Comparison of ENCODE assay signal across 8 mouse cellular contexts in the genomic region with DNA sequence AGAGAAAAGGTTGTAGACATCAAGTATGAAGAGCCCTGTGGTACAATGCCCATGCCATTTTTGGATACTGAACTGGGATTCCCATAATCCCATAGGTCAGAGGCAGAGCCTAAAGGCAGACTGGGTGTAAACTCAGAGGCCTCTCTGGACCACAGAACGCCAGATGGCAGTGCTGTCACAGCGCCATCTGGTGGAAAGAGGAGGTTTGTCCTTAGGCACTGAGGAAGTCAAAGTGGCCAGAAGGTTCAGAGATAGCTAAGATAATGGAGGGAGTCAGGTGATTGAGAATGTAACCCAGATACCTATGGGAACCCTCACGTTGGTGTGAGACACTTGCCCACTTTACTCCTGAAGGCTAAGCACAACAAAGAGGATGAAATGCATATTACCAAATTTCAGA. TPM values are rescaled to one million over a fixed set of nuclear protein-coding genes. Genes with fewer than 3 reads are reported as not detected.
DNase-seq lines count a peak whose midpoint lies in the region; ATAC-seq and TF ChIP-seq lines count a peak whose summit lies in the region.

No protein-coding gene starts in this region.

- H3K4me1 ChIP-seq in CH12.LX (ENCODE audit: control insufficient read depth in 1 of 2, insufficient read depth in 2 of 2) = peaks cover 2 to 39% of the 10 kb centered on the region in 2 experiments; a peak in 3 of 4 replicates
- H3K4me1 ChIP-seq in intestine, embryonic 16.5 days (ENCODE audit: control insufficient read depth, insufficient read depth, low read length) = no peaks in the 10 kb centered on the region
- peaks cover 0 to 5% of the 10 kb centered on the region in 2 experiments; a peak in 2 of 4 replicates for H3K4me1 ChIP-seq in liver, embryonic 14.5 days (replicated peaks; ENCODE audit: control insufficient read depth in 2 of 2, insufficient read depth in 2 of 2, low read length in 1 of 2)
- H3K4me1 ChIP-seq in olfactory bulb, adult 2 months (ENCODE audit: control insufficient read depth, insufficient read depth, low read length) = peaks cover 2% of the 10 kb centered on the region; the same call in 1 of the 2 replicates

- in situ Hi-C loops in CH12.LX (cut with MboI; ENCODE audit: low pct_ligation_motif_present, low pct_unique_long_range_greater_than_20kb, low sequenced_read_pairs) = no loop called here

- no peaks in the 10 kb centered on the region for H3K79me2 ChIP-seq in CH12.LX (replicated peaks; ENCODE audit: control insufficient read depth, extremely low read depth, insufficient read depth, poor library complexity, severe bottlenecking)

- peak; percentile 93 to 99 for TF ChIP-seq CTCF in CH12.LX (conservative IDR thresholded peaks at IDR 0.05 in 1 of 2, IDR thresholded peaks at IDR 0.05 in 1 of 2; ENCODE audit: low read depth in 2 of 2, low read length in 2 of 2)
- TF ChIP-seq CTCF in liver, embryonic 14.5 days (IDR thresholded peaks at IDR 0.05; ENCODE audit: low read depth) = peak; percentile 98
- peak; percentile 54; the same call in 1 of the 2 replicates for TF ChIP-seq CTCF in olfactory bulb, adult 2 months (IDR thresholded peaks at IDR 0.05; ENCODE audit: insufficient read depth, low read depth, low read length)

- TF ChIP-seq RAD21 in CH12.LX (IDR thresholded peaks at IDR 0.05; ENCODE audit: low read depth, low read length) = peak; percentile 79

- DNase-seq in 416B (ENCODE audit: low read depth) = peak; percentile 84
- DNase-seq in CH12.LX (ENCODE audit: extremely low read depth) = peak; percentile 87
- peak; percentile 69 for DNase-seq in c-Kit-positive CD71-positive TER-119-positive erythroid progenitor cells, embryonic 14.5 days (ENCODE audit: low spot score)
- peak; percentile 75 for DNase-seq in forelimb bud, embryonic 11.5 days (ENCODE audit: low read depth, low spot score)
- DNase-seq in liver, embryonic 14.5 days (ENCODE audit: low read depth in 3 of 3, low spot score in 3 of 3) = peak; percentile 50 to 58 (median 55)
- peak; percentile 84 for DNase-seq in thymus, postnatal 4 days

- H3K27me3 ChIP-seq in CH12.LX (replicated peaks) = no peaks in the 10 kb centered on the region
- no peaks in the 10 kb centered on the region for H3K27me3 ChIP-seq in intestine, embryonic 16.5 days (replicated peaks; ENCODE audit: control insufficient read depth, insufficient read depth, low read length)
- no peaks in the 10 kb centered on the region for H3K27me3 ChIP-seq in liver, embryonic 14.5 days (ENCODE audit: control insufficient read depth, insufficient read depth, low read length)

- WGBS in intestine, embryonic 16.5 days = 0% methylated on average over 3 of the region's 3 CpGs
- 0% methylated on average over 3 of the region's 3 CpGs for WGBS in liver, embryonic 14.5 days (ENCODE audit: insufficient replicate concordance)
- 8% methylated on average over 3 of the region's 3 CpGs for WGBS in olfactory bulb, adult 2 months

- TF ChIP-seq POLR2A in CH12.LX (IDR thresholded peaks at IDR 0.05; ENCODE audit: low read depth, low read length) = 0 out of 2 replicates have a peak, but pooled peaks have one; percentile 26
- no peak for TF ChIP-seq POLR2A in olfactory bulb, adult 2 months (IDR thresholded peaks at IDR 0.05; ENCODE audit: insufficient read depth, low read depth, low read length)

- no peak overlapping the region for H3K4me2 ChIP-seq in CH12.LX (ENCODE audit: insufficient read depth, low read depth, poor library complexity, severe bottlenecking)
- H3K4me2 ChIP-seq in intestine, embryonic 16.5 days (ENCODE audit: low read depth, low read length) = no peak overlapping the region
- H3K4me2 ChIP-seq in liver, embryonic 14.5 days (ENCODE audit: low read depth) = no peak overlapping the region

- 0 out of 2 replicates have a peak overlapping the region, but pooled peaks have one; percentile 11 for H3K9ac ChIP-seq in CH12.LX (ENCODE audit: insufficient read depth, low read depth)
- H3K9ac ChIP-seq in intestine, embryonic 16.5 days (ENCODE audit: low read depth, low read length) = no peak overlapping the region
- no peak overlapping the region for H3K9ac ChIP-seq in liver, embryonic 14.5 days (replicated peaks)

- dilution Hi-C loops in CH12.LX (cut with MboI; ENCODE audit: extremely low pct_ligation_motif_present, extremely low pct_unique_long_range_greater_than_20kb, low sequenced_read_pairs) = no loop called here

- H3K9me3 ChIP-seq in CH12.LX (replicated peaks; ENCODE audit: low read length) = no peaks in the 10 kb centered on the region
- no peaks in the 10 kb centered on the region for H3K9me3 ChIP-seq in intestine, embryonic 16.5 days (ENCODE audit: control insufficient read depth, low read length)
- no peaks in the 10 kb centered on the region for H3K9me3 ChIP-seq in liver, embryonic 14.5 days (ENCODE audit: control insufficient read depth, low read length)

- no peak overlapping the region for H3K4me3 ChIP-seq in CH12.LX (replicated peaks in 1 of 3; ENCODE audit: low read depth in 2 of 3, low read length in 2 of 3, poor library complexity in 1 of 3)
- no peak overlapping the region for H3K4me3 ChIP-seq in intestine, embryonic 16.5 days (ENCODE audit: low read length)
- no peak overlapping the region for H3K4me3 ChIP-seq in liver, embryonic 14.5 days (ENCODE audit: insufficient read depth in 1 of 2, low read depth in 2 of 2, low read length in 2 of 2)
- H3K4me3 ChIP-seq in olfactory bulb, adult 2 months (ENCODE audit: insufficient read depth, low read depth, low read length) = no peak overlapping the region

- H3K27ac ChIP-seq in CH12.LX (ENCODE audit: insufficient read depth, low read depth) = no peak overlapping the region
- no peak overlapping the region for H3K27ac ChIP-seq in intestine, embryonic 16.5 days (ENCODE audit: low read length)
- no peak overlapping the region for H3K27ac ChIP-seq in liver, embryonic 14.5 days
- no peak overlapping the region for H3K27ac ChIP-seq in olfactory bulb, adult 2 months (ENCODE audit: insufficient read depth, low read depth, low read length)

- ATAC-seq in intestine, embryonic 16.5 days = 0 out of 2 replicates have a peak, but pooled peaks have one; percentile 66
- peak; percentile 57; the same call in 1 of the 2 replicates for ATAC-seq in liver, embryonic 14.5 days (ENCODE audit: insufficient read depth)

- TF ChIP-seq EP300 in CH12.LX (IDR thresholded peaks at IDR 0.05; ENCODE audit: low read length) = peak; percentile 28; the same call in 1 of the 2 replicates
- TF ChIP-seq EP300 in liver, embryonic 14.5 days (IDR thresholded peaks at IDR 0.05; ENCODE audit: low read depth) = no peak

- H3K36me3 ChIP-seq in CH12.LX (replicated peaks in 1 of 2; ENCODE audit: control insufficient read depth in 1 of 2, insufficient read depth in 1 of 2, low read length in 1 of 2) = no peaks in the 10 kb centered on the region
- H3K36me3 ChIP-seq in intestine, embryonic 16.5 days (ENCODE audit: control insufficient read depth, insufficient read depth, low read length) = no peaks in the 10 kb centered on the region
- H3K36me3 ChIP-seq in liver, embryonic 14.5 days (replicated peaks; ENCODE audit: control insufficient read depth, insufficient read depth, low read depth) = no peaks in the 10 kb centered on the region

TF ChIP-seq in CH12.LX, 34 proteins besides CTCF, POLR2A, EP300 and RAD21 (continues in another document):
- TF ChIP-seq TBP (conservative IDR thresholded peaks at IDR 0.05; ENCODE audit: low read depth, low read length) = no peak
- 0 out of 2 replicates have a peak, but pooled peaks have one; percentile 40 for TF ChIP-seq UBTF (IDR thresholded peaks at IDR 0.05; ENCODE audit: low read depth, low read length)
- TF ChIP-seq MAZ (IDR thresholded peaks at IDR 0.05; ENCODE audit: low read depth, low read length) = 0 out of 2 replicates have a peak, but pooled peaks have one; percentile 34
- peak; percentile 62; the same call in 1 of the 2 replicates for TF ChIP-seq MYC (IDR thresholded peaks at IDR 0.05; ENCODE audit: low read depth, low read length)
- TF ChIP-seq CHD2 (IDR thresholded peaks at IDR 0.05; ENCODE audit: low read length) = no peak
- TF ChIP-seq HCFC1 (IDR thresholded peaks at IDR 0.05; ENCODE audit: low read depth, low read length) = peak; percentile 46
- TF ChIP-seq IRF4 (IDR thresholded peaks at IDR 0.05; ENCODE audit: low read depth, low read length) = peak; percentile 65
- 0 out of 2 replicates have a peak, but pooled peaks have one; percentile 11 for TF ChIP-seq ETS1 (conservative IDR thresholded peaks at IDR 0.05; ENCODE audit: low read depth, low read length)
- TF ChIP-seq USF1 (IDR thresholded peaks at IDR 0.05; ENCODE audit: low read depth, low read length) = peak; percentile 13
- peak; percentile 11 for TF ChIP-seq USF2 (conservative IDR thresholded peaks at IDR 0.05; ENCODE audit: low read depth, low read length)

RNA-seq across cellular contexts. Expression of gene Rem2, which starts 18.3 kb away (rescaled TPM):
- total RNA-seq in CH12.LX (2012; rRNA removed) (0.08 and 0.29 TPM in 2 replicates), CH12.LX (2014; rRNA removed) (not detected in 2 replicates)
- 0.18 TPM in 1 of 2 replicates, not detected in the other for polyA plus RNA-seq in CH12.LX (2012; ENCODE audit: insufficient read length, low read depth)
- 1.2 and 1.6 TPM in 2 replicates for polyA plus RNA-seq in intestine, embryonic 16.5 days (2015; fragmentation: Nextera tagmentation; extraction: Ambion mirVana)
- polyA plus RNA-seq in liver, embryonic 14.5 days (2012; rRNA removed) = 0.09 and 0.12 TPM in 2 replicates
- polyA plus RNA-seq in liver, embryonic 14.5 days (2014; fragmentation: Nextera tagmentation; extraction: Ambion mirVana) = 0.05 TPM in 1 of 2 replicates, not detected in the other
- polyA plus RNA-seq in olfactory bulb, adult 2 months (2012; ENCODE audit: insufficient read depth, insufficient read length, low replicate concordance, missing spikeins) = not detected in 2 replicates

RNA-seq across cellular contexts. Expression of gene Prmt5, which starts 23.1 kb away (rescaled TPM):
- total RNA-seq in CH12.LX (2012; rRNA removed) = 157 and 159 TPM in 2 replicates
- 106 and 110 TPM in 2 replicates for total RNA-seq in CH12.LX (2014; rRNA removed)
- 185 and 206 TPM in 2 replicates for polyA plus RNA-seq in CH12.LX (2012; ENCODE audit: insufficient read length, low read depth)
- 67.2 and 71.8 TPM in 2 replicates for polyA plus RNA-seq in intestine, embryonic 16.5 days (2015; fragmentation: Nextera tagmentation; extraction: Ambion mirVana)
- 23.1 and 24.5 TPM in 2 replicates for polyA plus RNA-seq in liver, embryonic 14.5 days (2012; rRNA removed)
- polyA plus RNA-seq in liver, embryonic 14.5 days (2014; fragmentation: Nextera tagmentation; extraction: Ambion mirVana) = 26.8 and 28.5 TPM in 2 replicates
- polyA plus RNA-seq in olfactory bulb, adult 2 months (2012; ENCODE audit: insufficient read depth, insufficient read length, low replicate concordance, missing spikeins) = not detected in 2 replicates

RNA-seq across cellular contexts. Expression of gene Lrp10, which starts 30.3 kb away (rescaled TPM):
- total RNA-seq in CH12.LX (2012; rRNA removed) (51.4 and 60.0 TPM in 2 replicates), CH12.LX (2014; rRNA removed) (27.9 and 28.7 TPM in 2 replicates)
- polyA plus RNA-seq in CH12.LX (2012; ENCODE audit: insufficient read length, low read depth) = 64.1 and 79.8 TPM in 2 replicates
- 53.4 and 65.3 TPM in 2 replicates for polyA plus RNA-seq in intestine, embryonic 16.5 days (2015; fragmentation: Nextera tagmentation; extraction: Ambion mirVana)
- 12.8 and 12.9 TPM in 2 replicates for polyA plus RNA-seq in liver, embryonic 14.5 days (2012; rRNA removed)
- 11.1 and 17.2 TPM in 2 replicates for polyA plus RNA-seq in liver, embryonic 14.5 days (2014; fragmentation: Nextera tagmentation; extraction: Ambion mirVana)
- not detected in 2 replicates for polyA plus RNA-seq in olfactory bulb, adult 2 months (2012; ENCODE audit: insufficient read depth, insufficient read length, low replicate concordance, missing spikeins)
